Mouse (Mus musculus) G1E (cell line): Measurements from ENCODE around the gene 5830473C10Rik.
"Not testable (repeated sequence)": the region's sequence is repeated elsewhere in the genome, so short reads cannot be mapped to it uniquely, and the experiment has no call there.

Experiments used
- CTCF ChIP-seq: IDR thresholded peaks from 2 replicates; pipeline ENCODE4 v1.5.1; 2012; ENCODE audit warnings: low read depth, low read length, inconsistent platforms, mixed read lengths
- GATA1 ChIP-seq: IDR thresholded peaks from 2 replicates; pipeline ENCODE4 v1.6.1; 2012; ENCODE audit warnings: borderline replicate concordance, low read length, inconsistent platforms, mixed read lengths
- GATA2 ChIP-seq: IDR thresholded peaks from 2 replicates; pipeline ENCODE4 v1.6.1; 2012; ENCODE audit warnings: low read depth, low read length, inconsistent platforms, borderline replicate concordance
- TAL1 ChIP-seq: conservative IDR thresholded peaks from 2 replicates; pipeline ENCODE4 v1.6.1; 2012; ENCODE audit warnings: low read depth, low read length, inconsistent platforms, mixed read lengths

GRCm38 (mm10) chr5:90612751-90613150, 51.8 kb downstream of the 5830473C10Rik start:
- TF ChIP-seq CTCF, TAL1, GATA1, GATA2: not testable (repeated sequence)
